Mouse (Mus musculus) cerebellum, adult 9-10 months (tissue): ENCODE results near the gene Olfr1162.
"Not testable (repeated sequence)": the region's sequence is repeated elsewhere in the genome, so short reads cannot be mapped to it uniquely, and the experiment has no call there.

Experiments used
- DNase-seq: peaks from one replicate; pipeline ENCODE4 v3.0.0; 2022

The Olfr1162 gene

DNA sequence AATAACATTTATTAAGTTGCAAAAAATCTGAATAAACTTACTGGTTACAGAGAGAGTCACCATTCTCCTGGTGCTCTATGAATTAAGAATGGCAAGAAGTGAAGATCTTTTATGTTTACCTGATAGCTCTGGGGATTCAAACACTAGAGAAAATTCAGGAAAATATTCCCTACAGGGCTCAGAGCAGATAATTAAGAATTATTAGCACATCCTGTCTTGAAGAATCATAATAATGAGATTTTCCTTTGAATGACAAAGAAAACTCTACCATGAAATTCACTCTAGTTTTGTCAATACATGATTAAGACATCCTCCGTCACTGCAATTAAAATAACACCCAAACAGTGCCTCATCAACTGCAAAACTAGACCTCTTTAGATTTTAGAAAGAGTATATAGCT, at the start of gene Olfr1162:
Olfr1162 (minus strand) TSS at position 101 of the 400 bp plus-strand sequence.
- DNase-seq, result no peak

DNA sequence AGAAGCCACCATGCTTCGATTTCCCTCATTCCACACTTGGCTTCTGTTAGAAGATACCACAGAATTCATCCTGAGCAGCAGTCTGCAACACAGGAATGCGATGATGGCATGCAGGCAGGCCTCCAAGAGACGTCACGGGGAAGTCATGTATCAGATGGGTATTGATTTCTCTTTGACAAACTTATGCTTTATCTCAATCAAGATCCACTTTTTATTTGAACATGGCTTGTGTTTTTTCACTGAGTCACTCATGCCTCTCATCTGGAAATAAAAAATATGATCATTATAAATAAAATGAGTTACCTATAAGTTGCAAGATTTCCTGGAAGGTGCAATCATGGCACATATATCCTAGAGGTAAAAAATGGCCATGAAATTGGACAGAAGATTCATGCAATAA, 42.9 kb upstream of the Olfr1162 start, which contains the start of gene Olfr1164:
Olfr1164 (minus strand) TSS at position 101 of the 400 bp plus-strand sequence.
- DNase-seq, result no peak

DNA sequence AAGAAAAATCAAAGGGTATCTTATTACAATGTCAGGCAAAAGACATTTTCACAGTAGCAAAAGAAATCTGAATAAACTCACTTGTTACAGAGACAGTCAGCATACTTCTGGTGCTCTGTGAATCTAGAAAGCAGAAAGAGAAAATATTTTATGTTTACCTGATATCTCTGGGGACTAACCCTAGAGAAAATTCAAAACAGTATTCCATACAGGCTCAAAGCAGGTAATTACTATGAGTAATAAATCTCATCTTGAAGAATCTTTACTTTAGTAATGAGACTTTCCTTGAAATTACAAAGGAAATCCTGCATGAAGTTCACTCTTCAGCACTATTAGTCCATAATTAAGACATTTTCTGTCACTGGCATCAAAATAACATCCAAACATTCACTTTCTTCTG, 20.8 kb upstream of the Olfr1162 start, which contains the start of gene Olfr1163:
Olfr1163 (minus strand) TSS at position 101 of the 400 bp plus-strand sequence.
- DNase-seq, result no peak

DNA sequence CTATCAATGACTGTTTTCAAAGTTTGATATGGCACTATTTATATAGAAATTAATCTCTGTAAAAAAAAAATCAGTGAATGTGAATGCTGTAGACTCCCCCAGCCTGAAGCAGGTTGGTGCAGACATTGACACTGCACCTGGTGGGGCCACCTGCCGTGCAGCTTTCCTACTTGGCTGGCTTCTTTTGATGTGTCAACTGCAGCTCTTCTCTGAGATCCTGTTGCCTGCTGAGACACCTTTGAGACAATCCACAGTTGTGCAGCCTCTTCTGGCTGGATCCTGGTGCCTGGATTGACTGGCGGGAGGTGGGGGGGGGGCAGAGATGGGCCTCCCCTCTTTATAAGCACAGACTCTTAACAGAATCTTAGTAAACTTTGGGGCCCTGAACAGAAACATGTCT, 12.7 kb upstream of the Olfr1162 start:
- DNase-seq, result no peak

DNA sequence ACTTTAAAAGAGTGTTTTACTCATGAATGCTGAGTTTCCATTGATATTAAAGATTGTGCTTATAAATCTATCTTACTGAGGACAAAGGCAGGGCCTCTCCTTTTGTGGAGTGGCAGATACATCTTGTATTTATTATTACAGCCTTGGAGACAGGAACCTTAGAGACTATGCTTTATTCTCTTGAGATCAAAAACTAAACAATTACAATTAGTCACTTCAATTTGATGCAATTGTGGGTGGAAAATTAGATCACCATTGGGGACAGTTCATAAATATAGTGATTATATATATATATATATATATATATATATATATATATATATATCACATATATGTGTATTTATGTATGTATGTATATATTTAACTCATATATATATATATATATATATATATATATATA, 13.3 kb downstream of the Olfr1162 start, which contains the start of gene Olfr73:
Olfr73 (minus strand) TSS at position 101 of the 400 bp plus-strand sequence.
- no peak for DNase-seq

DNA sequence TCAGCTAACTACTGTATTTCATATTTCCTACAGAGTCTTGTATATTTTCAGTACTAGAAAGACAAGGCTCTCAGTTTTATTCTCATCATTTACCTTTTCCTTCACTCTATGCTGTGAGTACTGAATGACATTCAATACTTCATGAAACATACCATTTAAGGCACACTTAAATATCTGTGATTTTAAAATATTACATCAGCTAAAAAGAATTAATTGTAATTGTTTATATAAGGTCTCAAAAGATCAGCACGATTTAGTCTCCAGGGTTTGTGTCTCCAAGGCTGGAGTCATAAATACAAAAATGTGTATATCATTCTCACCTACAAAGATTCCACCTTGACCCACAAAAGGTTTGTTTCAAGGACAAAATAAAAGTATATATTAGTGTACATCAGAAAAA, 28.5 kb downstream of the Olfr1162 start, which contains the start of gene Olfr1161:
Olfr1161 (plus strand) TSS at position 301 of the 400 bp plus-strand sequence.
- not testable (repeated sequence) for DNase-seq

DNA sequence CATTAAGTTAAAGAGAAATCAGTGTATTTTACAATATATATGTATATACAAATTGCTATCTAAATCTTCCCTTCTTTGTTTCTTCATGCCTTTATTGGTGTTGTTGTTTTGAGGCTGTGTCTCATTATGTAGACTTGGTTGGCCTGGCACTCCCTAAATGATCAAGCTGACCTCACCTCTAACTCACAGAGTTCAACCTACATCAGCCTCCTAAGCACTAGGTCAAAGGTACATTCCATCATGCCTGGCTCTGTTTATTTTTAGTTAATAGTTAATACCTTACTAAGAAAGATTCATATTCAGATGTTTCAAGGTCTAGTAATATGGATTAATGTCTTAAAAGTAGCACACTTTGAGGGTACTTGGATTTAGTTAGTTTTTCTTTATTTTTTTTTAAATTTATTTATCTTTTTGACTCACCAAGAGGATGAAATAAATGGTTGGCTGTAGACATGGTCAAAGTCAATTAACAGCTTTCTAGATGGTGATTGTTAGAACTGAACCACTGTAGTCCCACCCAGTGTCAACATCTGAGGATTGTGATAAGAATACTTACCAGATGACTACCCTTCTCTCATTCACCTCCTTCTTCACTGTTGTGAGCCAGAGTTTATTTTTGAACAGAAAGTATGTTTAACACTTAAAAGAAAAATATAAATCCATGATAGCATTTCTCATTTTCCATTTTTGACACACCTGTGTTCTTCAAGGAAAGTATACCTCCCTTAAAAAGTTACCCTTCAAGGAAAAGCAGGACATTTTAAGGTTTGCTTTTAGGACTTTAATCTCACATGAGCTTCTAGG, 43.2 kb downstream of the Olfr1162 start, which contains the start of gene Olfr1160:
Olfr1160 (minus strand) TSS at position 754 of the 804 bp plus-strand sequence.
- DNase-seq, result no peak
